Mouse (Mus musculus): ENCODE results near the gene Ptpn4.
A peak's percentile ranks its signal among the peaks of the same experiment; 100 is the strongest.

Ptpn4 gene

GRCm38 (mm10) chr1:119640006-119640405 lies 197.4 kb downstream of the Ptpn4 start:
- no peak for DNase-seq

GRCm38 (mm10) chr1:119637188-119638023 lies 200.0 kb downstream of the Ptpn4 start:
- no peak for DNase-seq

DNA sequence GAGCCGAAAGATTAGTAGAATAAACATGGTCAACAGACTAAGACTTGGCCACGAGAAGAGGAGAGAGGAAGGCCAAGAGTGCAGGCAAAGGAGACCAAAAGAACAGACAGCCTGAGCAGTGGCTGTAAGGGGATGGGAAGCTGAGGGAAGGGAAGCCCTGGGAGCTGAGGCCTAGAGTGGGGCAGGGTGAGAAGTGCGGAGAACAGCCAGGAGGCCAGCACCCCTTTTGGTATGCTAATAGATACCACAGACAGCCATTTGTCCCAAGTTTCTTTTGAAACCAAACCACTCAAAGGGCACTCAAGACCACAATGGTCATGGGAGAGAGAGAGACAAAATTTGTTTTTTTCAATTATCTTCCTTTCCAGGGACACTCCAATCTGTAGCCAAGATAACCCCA lies 202.7 kb downstream of the Ptpn4 start:
- no peak for DNase-seq

GRCm38 (mm10) chr1:119630428-119630827 lies 207.0 kb downstream of the Ptpn4 start:
- DNase-seq, result no peak

- no peak for DNase-seq
Observed at GRCm38 (mm10) chr1:119626837-119627236, 210.6 kb downstream of the Ptpn4 start.

DNA sequence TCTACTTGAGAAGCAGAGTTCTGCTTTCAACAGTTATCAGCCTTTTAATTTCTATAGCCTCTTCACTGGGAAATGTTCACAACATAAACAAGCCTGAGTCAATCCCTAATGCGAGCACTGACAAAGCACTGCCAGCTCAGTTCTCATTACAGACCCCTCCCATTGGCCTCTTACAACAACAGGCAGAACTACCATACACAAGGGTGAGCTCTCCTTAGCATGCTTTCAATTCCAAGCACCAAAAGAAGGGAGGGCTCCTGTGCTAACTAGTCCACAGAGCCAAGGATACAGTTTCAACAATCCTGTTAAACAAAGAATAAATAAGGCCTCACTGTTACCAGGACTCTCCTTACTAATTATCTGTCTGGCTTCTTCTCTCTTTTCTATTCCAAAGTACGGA lies 213.0 kb downstream of the Ptpn4 start:
- DNase-seq, result no peak

DNA sequence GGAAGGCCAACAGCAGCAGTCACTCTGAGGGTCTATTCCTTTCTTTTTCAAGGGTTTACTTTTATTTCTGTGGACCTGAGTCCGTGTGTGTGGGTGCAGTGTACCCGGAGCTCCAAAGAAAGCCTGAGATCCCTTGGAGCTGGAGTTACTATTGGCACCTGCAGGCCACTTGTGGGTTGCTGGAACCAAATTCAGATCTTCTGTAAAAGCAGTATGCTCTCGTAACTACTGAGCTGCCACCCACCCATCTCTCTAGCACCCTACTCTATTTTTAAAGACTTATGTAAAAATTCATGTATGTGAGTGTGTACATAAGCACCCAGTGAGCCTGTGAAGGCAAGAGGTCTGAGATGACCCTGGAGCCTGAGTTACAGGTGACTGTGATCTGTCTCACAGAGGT lies 232.0 kb downstream of the Ptpn4 start:
- DNase-seq, result peak; percentile 5

All from right cerebral cortex, postnatal 14 days (tissue).